Mouse (Mus musculus) olfactory bulb, adult 2 months (tissue): ENCODE results near the gene Uggt1.

Source experiments
- CTCF ChIP-seq: fragments of 200-500 bp; IDR thresholded peaks from 2 replicates; pipeline ENCODE4 v1.5.1; 2012; ENCODE audit warnings: low read depth, mild to moderate bottlenecking, low read length, moderate library complexity; ENCODE audit not compliant: insufficient read depth
- POLR2A ChIP-seq: fragments of 200-500 bp; IDR thresholded peaks from 2 replicates; pipeline ENCODE4 v1.6.1; 2012; ENCODE audit warnings: mild to moderate bottlenecking, low read depth, low read length, moderate library complexity; ENCODE audit not compliant: insufficient read depth

DNA sequence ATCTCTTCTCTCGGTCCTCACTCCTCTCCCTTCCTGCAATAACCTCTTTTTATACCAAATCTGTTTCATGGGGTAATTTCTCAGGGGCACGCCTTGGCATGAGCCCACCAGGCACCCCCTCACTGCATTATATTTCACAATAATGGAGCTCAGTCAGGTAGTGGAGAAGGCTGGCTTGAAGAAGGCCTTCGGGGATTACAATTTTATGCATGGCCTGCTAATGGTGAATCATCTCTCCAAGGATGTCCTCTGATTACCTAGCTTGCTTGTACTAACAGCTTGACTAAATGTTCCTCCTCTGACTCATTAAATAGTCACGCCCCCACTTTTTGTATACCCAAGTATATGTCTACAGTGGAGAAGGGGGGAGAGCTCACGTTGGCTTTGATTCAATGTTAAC, 128.0 kb downstream of the Uggt1 start:
- TF ChIP-seq CTCF: no peak
- TF ChIP-seq POLR2A: no peak
